Mouse (Mus musculus): ENCODE results near the gene Cd37. TPM values are rescaled to one million over a fixed set of nuclear protein-coding genes. Genes with fewer than 3 reads are reported as not detected.
A peak's percentile ranks its signal among the peaks of the same experiment; 100 is the strongest.

The Cd37 gene
- polyA plus RNA-seq, 1 experiment from 2014 or later, result 1.4 TPM

GRCm38 (mm10) chr7:45198435-45198834, 40.5 kb downstream of the Cd37 start:
- WGBS, result 9% methylated on average over 5 of the region's 5 CpGs

GRCm38 (mm10) chr7:45196994-45197393, 41.9 kb downstream of the Cd37 start:
- peaks cover 54% of the 10 kb centered on the region for H3K27me3 ChIP-seq (replicated peaks)
- no peaks in the 10 kb centered on the region for H3K9me3 ChIP-seq (replicated peaks)
- no peaks in the 10 kb centered on the region for H3K36me3 ChIP-seq
- no peak overlapping the region for H3K9ac ChIP-seq
- WGBS, result 59% methylated on average over 5 of the region's 5 CpGs
- no peak overlapping the region for H3K4me3 ChIP-seq
- H3K4me1 ChIP-seq (replicated peaks), result peaks cover 12% of the 10 kb centered on the region
- H3K4me2 ChIP-seq, result no peak overlapping the region
- ATAC-seq (ENCODE audit: insufficient number of reproducible peaks, low FRiP score), result no peak
- H3K27ac ChIP-seq (ENCODE audit: poor library complexity, severe bottlenecking), result no peak overlapping the region

More at GRCm38 (mm10) chr7:45198435-45198834, 40.5 kb downstream of the Cd37 start:
- ATAC-seq (ENCODE audit: insufficient number of reproducible peaks, low FRiP score), result no peak
- H3K27me3 ChIP-seq (replicated peaks), result peaks cover 49% of the 10 kb centered on the region
- no peaks in the 10 kb centered on the region for H3K9me3 ChIP-seq (replicated peaks)
- no peak overlapping the region for H3K4me2 ChIP-seq
- H3K9ac ChIP-seq, result peak overlapping the region; percentile 59
- no peak overlapping the region for H3K27ac ChIP-seq (ENCODE audit: poor library complexity, severe bottlenecking)
- H3K4me3 ChIP-seq, result no peak overlapping the region
- peaks cover 19% of the 10 kb centered on the region for H3K4me1 ChIP-seq (replicated peaks)
- H3K36me3 ChIP-seq, result no peaks in the 10 kb centered on the region

GRCm38 (mm10) chr7:45196176-45196535, 42.8 kb downstream of the Cd37 start:
- WGBS, result 76% methylated on average over 4 of the region's 4 CpGs
- Histone ChIP-seq H3K27ac (ENCODE audit: poor library complexity, severe bottlenecking) (no peak overlapping the region), H3K9ac (no peak overlapping the region)

GRCm38 (mm10) chr7:45195341-45196175, 43.4 kb downstream of the Cd37 start:
- Histone ChIP-seq H3K27ac (ENCODE audit: poor library complexity, severe bottlenecking) (no peak overlapping the region), H3K4me3 (no peak overlapping the region), H3K4me1 (replicated peaks) (peaks cover 23% of the 10 kb centered on the region), H3K36me3 (no peaks in the 10 kb centered on the region), H3K27me3 (replicated peaks) (peaks cover 62% of the 10 kb centered on the region), H3K9me3 (replicated peaks) (no peaks in the 10 kb centered on the region), H3K4me2 (no peak overlapping the region), H3K9ac (no peak overlapping the region)
- ATAC-seq (ENCODE audit: insufficient number of reproducible peaks, low FRiP score), result no peak
- 44% methylated on average over 13 of the region's 13 CpGs for WGBS

More at GRCm38 (mm10) chr7:45196176-45196535, 42.8 kb downstream of the Cd37 start:
- Histone ChIP-seq H3K27me3 (replicated peaks) (peaks cover 60% of the 10 kb centered on the region), H3K4me2 (no peak overlapping the region), H3K9me3 (replicated peaks) (no peaks in the 10 kb centered on the region), H3K36me3 (no peaks in the 10 kb centered on the region), H3K4me3 (no peak overlapping the region), H3K4me1 (replicated peaks) (peaks cover 19% of the 10 kb centered on the region)
- no peak for ATAC-seq (ENCODE audit: insufficient number of reproducible peaks, low FRiP score)

GRCm38 (mm10) chr7:45193871-45194785, 44.8 kb downstream of the Cd37 start:
- Histone ChIP-seq H3K9me3 (replicated peaks) (no peaks in the 10 kb centered on the region), H3K36me3 (no peaks in the 10 kb centered on the region), H3K4me2 (no peak overlapping the region), H3K4me1 (replicated peaks) (peaks cover 23% of the 10 kb centered on the region), H3K4me3 (no peak overlapping the region), H3K9ac (no peak overlapping the region), H3K27ac (ENCODE audit: poor library complexity, severe bottlenecking) (no peak overlapping the region), H3K27me3 (replicated peaks) (peaks cover 65% of the 10 kb centered on the region)
- WGBS, result 70% methylated on average over 17 of the region's 17 CpGs
- ATAC-seq (ENCODE audit: insufficient number of reproducible peaks, low FRiP score), result no peak

GRCm38 (mm10) chr7:45193406-45193805, 45.5 kb downstream of the Cd37 start:
- peaks cover 23% of the 10 kb centered on the region for H3K4me1 ChIP-seq (replicated peaks)
- no peak overlapping the region for H3K4me3 ChIP-seq
- ATAC-seq (ENCODE audit: insufficient number of reproducible peaks, low FRiP score), result no peak
- peaks cover 68% of the 10 kb centered on the region for H3K27me3 ChIP-seq (replicated peaks)
- 60% methylated on average over 5 of the region's 5 CpGs for WGBS
- no peaks in the 10 kb centered on the region for H3K36me3 ChIP-seq
- no peak overlapping the region for H3K9ac ChIP-seq
- no peaks in the 10 kb centered on the region for H3K9me3 ChIP-seq (replicated peaks)
- H3K27ac ChIP-seq (ENCODE audit: poor library complexity, severe bottlenecking), result no peak overlapping the region
- no peak overlapping the region for H3K4me2 ChIP-seq

- ATAC-seq (ENCODE audit: insufficient number of reproducible peaks, low FRiP score), result no peak
- Histone ChIP-seq H3K4me2 (no peak overlapping the region), H3K9me3 (replicated peaks) (no peaks in the 10 kb centered on the region), H3K36me3 (no peaks in the 10 kb centered on the region), H3K27ac (ENCODE audit: poor library complexity, severe bottlenecking) (no peak overlapping the region), H3K4me1 (replicated peaks) (peaks cover 23% of the 10 kb centered on the region), H3K4me3 (no peak overlapping the region), H3K27me3 (replicated peaks) (peaks cover 75% of the 10 kb centered on the region), H3K9ac (no peak overlapping the region)
- 80% methylated on average over 7 of the region's 7 CpGs for WGBS
Measured at GRCm38 (mm10) chr7:45192585-45193310, 46.2 kb downstream of the Cd37 start.

GRCm38 (mm10) chr7:45191803-45192363, 47.0 kb downstream of the Cd37 start:
- H3K36me3 ChIP-seq, result no peaks in the 10 kb centered on the region
- no peak overlapping the region for H3K27ac ChIP-seq (ENCODE audit: poor library complexity, severe bottlenecking)
- H3K9ac ChIP-seq, result no peak overlapping the region
- WGBS, result 13% methylated on average over 8 of the region's 8 CpGs
- no peaks in the 10 kb centered on the region for H3K9me3 ChIP-seq (replicated peaks)
- no peak overlapping the region for H3K4me3 ChIP-seq
- no peak for ATAC-seq (ENCODE audit: insufficient number of reproducible peaks, low FRiP score)
- H3K4me2 ChIP-seq, result no peak overlapping the region
- peaks cover 81% of the 10 kb centered on the region for H3K27me3 ChIP-seq (replicated peaks)
- H3K4me1 ChIP-seq (replicated peaks), result peaks cover 23% of the 10 kb centered on the region

GRCm38 (mm10) chr7:45191161-45191560, 47.8 kb downstream of the Cd37 start:
- no peak for ATAC-seq (ENCODE audit: insufficient number of reproducible peaks, low FRiP score)
- Histone ChIP-seq H3K9me3 (replicated peaks) (no peaks in the 10 kb centered on the region), H3K4me2 (no peak overlapping the region), H3K27me3 (replicated peaks) (peaks cover 84% of the 10 kb centered on the region), H3K4me1 (replicated peaks) (peaks cover 23% of the 10 kb centered on the region), H3K4me3 (no peak overlapping the region), H3K27ac (ENCODE audit: poor library complexity, severe bottlenecking) (no peak overlapping the region), H3K9ac (no peak overlapping the region), H3K36me3 (no peaks in the 10 kb centered on the region)
- WGBS, result 53% methylated on average over 2 of the region's 2 CpGs

GRCm38 (mm10) chr7:45190186-45190585, 48.7 kb downstream of the Cd37 start:
- Histone ChIP-seq H3K9ac (no peak overlapping the region), H3K9me3 (replicated peaks) (no peaks in the 10 kb centered on the region), H3K4me2 (no peak overlapping the region), H3K4me1 (replicated peaks) (peaks cover 17% of the 10 kb centered on the region), H3K36me3 (no peaks in the 10 kb centered on the region), H3K27me3 (replicated peaks) (peaks cover 84% of the 10 kb centered on the region), H3K27ac (ENCODE audit: poor library complexity, severe bottlenecking) (no peak overlapping the region), H3K4me3 (no peak overlapping the region)
- ATAC-seq (ENCODE audit: insufficient number of reproducible peaks, low FRiP score), result no peak
- WGBS, result 89% methylated on average over 6 of the region's 6 CpGs

Data from heart, embryonic 12.5 days (tissue).